Mouse (Mus musculus) heart, postnatal 0 days (tissue): ENCODE data around the gene St6gal1.

Experiments
- CTCF ChIP-seq: IDR thresholded peaks from 2 replicates; pipeline ENCODE4 v1.5.1; 2016; ENCODE audit warnings: antibody characterized with exemption, control low read depth, low read depth
- EP300 ChIP-seq: IDR thresholded peaks from 2 replicates; pipeline ENCODE4 v1.6.1; 2016; ENCODE audit warnings: antibody characterized with exemption, low read depth

- TF ChIP-seq EP300 (no peak), CTCF (no peak)
Observed at GRCm38 (mm10) chr16:23269056-23269983, 44.8 kb downstream of the St6gal1 start.
